Mouse (Mus musculus) spleen, postnatal 0 days (tissue): ENCODE measurements around the gene Akp3. TPM values are rescaled to one million over a fixed set of nuclear protein-coding genes. Genes with fewer than 3 reads are reported as not detected.

Experiments used
- polyA plus RNA-seq: library from polyadenylated mRNA; unstranded; fragments of >200 nt; fragmentation: Nextera tagmentation; extraction: Ambion mirVana; gene quantifications from 2 replicates; pipeline ENCODE4 v1.2.1, GENCODE M21; 2015

Akp3 gene
- polyA plus RNA-seq, result not detected in 2 replicates

DNA sequence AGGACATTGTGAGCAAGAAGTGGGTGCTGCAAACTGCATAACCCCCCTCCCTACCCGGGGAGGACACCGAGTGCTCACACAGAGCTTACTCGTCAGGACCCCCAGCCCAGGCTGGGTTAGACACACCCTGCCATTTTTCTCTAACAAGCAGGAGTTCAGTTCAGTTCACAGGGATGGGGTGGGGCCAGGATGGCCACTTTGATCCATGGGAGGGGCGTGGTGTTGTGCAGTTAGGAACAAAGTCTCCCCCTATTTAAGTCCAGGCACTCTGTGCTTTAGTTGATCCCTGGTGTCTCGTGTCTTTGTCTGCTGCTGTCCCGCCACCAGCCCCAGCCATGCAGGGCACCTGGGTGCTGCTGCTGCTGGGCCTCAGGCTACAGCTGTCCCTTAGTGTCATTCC lies at the start of gene Akp3:
Gene Akp3, plus strand, starts transcription at position 301 of the 400 bp plus-strand sequence.

GRCm38 (mm10) chr1:87089828-87090227 lies 34.9 kb upstream of the Akp3 start, which contains the start of gene Alppl2:
Gene Alppl2 (minus strand): TSS chr1:87089928.

GRCm38 (mm10) chr1:87101411-87101810 lies 23.4 kb upstream of the Akp3 start, which contains the start of gene Alpi:
Gene Alpi (minus strand): TSS chr1:87101606.

GRCm38 (mm10) chr1:87156199-87156587 lies 31.4 kb downstream of the Akp3 start, which contains the start of gene Ecel1:
Gene Ecel1 (minus strand): TSS chr1:87156521.

Other genes starting within 250 kb of the Akp3 start
- gene Alppl2, start 35.0 kb upstream of the Akp3 start, polyA plus RNA-seq, result 0.08 and 0.10 TPM in 2 replicates
- not detected in 2 replicates for gene Alpi, start 23.4 kb upstream of the Akp3 start, polyA plus RNA-seq
- gene Ecel1, start 31.5 kb downstream of the Akp3 start, polyA plus RNA-seq, result 0.90 and 0.92 TPM in 2 replicates
- not detected in 2 replicates for gene Prss56, start 58.3 kb downstream of the Akp3 start, polyA plus RNA-seq
- gene Chrnd, start 65.6 kb downstream of the Akp3 start, polyA plus RNA-seq, result not detected in 2 replicates
- gene Chrng, start 79.7 kb downstream of the Akp3 start, polyA plus RNA-seq, result 0.05 TPM in 1 of 2 replicates, not detected in the other
- gene Eif4e2, start 88.9 kb downstream of the Akp3 start, polyA plus RNA-seq, result 88.2 and 88.3 TPM in 2 replicates
- 4.4 and 5.2 TPM in 2 replicates for gene Efhd1, start 139.4 kb downstream of the Akp3 start, polyA plus RNA-seq
- 25.3 and 26.4 TPM in 2 replicates for gene Gigyf2, start 202.0 kb downstream of the Akp3 start, polyA plus RNA-seq